Comparison of ENCODE assay signal across 17 mouse cellular contexts in the genomic region with DNA sequence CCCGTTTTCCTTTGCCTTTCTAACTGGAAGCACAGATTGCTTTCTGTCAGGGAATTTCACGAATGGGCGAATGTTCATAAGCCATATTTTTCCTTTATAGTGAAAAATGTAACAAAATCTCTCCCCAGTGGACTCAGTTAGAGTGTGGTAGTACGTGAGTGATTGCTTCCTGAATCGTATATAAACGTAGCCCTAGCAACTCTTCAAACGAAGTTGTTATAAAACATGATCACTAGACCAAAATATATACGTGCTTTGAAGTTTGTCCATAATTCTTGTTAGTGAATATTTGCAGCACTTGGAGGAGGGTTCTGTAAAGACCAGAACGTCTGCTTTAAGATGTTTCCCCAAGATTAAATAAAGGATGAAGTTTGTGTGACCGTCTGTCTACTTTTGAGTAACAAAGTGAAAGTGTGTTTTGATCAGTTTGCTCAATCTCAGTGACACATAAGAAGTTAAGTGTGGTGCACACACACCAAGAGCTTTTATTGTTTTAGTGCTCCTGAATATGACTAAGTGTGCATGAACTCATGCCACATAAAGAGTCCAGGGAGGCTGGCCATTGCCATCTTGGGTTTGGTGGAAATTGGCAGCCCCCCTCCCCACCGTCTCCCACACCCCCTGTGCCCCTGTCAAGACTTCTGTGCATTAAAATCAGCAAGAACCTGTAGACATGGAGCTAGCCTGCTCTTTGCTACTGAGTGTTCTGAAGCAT. TPM values are rescaled to one million over a fixed set of nuclear protein-coding genes. Genes with fewer than 3 reads are reported as not detected.
DNase-seq lines count a peak whose midpoint lies in the region; ATAC-seq lines count a peak whose summit lies in the region.
"Had no signal": no experiment of that assay in that cellular context is flagged by ENCODE, and none has a peak within 500 bp of the region (broad histone marks: within the 10 kb centered on the region; RNA-seq: fewer than 3 reads in every experiment).

No protein-coding gene starts in this region.

- H3K4me1 ChIP-seq in kidney, embryonic 16.5 days (ENCODE audit: insufficient read depth, low read length) = peaks cover 18% of the 10 kb centered on the region; the same call in 1 of the 2 replicates
- peaks cover 65% of the 10 kb centered on the region for H3K4me1 ChIP-seq in liver, embryonic 15.5 days (replicated peaks)

- H3K9me3 ChIP-seq in kidney, embryonic 16.5 days (ENCODE audit: low read length) = peaks cover 7% of the 10 kb centered on the region
- no peaks in the 10 kb centered on the region for H3K9me3 ChIP-seq in liver, embryonic 15.5 days (replicated peaks)
- H3K9me3 ChIP-seq: G1E had no signal

- H3K4me3 ChIP-seq in kidney, embryonic 16.5 days (ENCODE audit: low read length) = no peak overlapping the region
- H3K4me3 ChIP-seq in liver, embryonic 15.5 days (replicated peaks) = no peak overlapping the region
- H3K4me3 ChIP-seq: hindbrain, embryonic 12.5 days; midbrain, embryonic 10.5 days had no signal

- ATAC-seq in kidney, embryonic 16.5 days (ENCODE audit: low FRiP score, low TSS enrichment) = no peak
- peak; percentile 30 for ATAC-seq in inflammation-experienced regulatory T-cells, adult 6 months
- ATAC-seq in liver, embryonic 15.5 days (ENCODE audit: insufficient read depth) = no peak
- ATAC-seq: forebrain, embryonic 16.5 days had no signal

- no peaks in the 10 kb centered on the region for H3K27me3 ChIP-seq in kidney, embryonic 16.5 days (ENCODE audit: insufficient read depth, low read length)
- no peaks in the 10 kb centered on the region for H3K27me3 ChIP-seq in liver, embryonic 15.5 days
- H3K27me3 ChIP-seq: hindbrain, embryonic 12.5 days had no signal

- DNase-seq in kidney, adult 18-20 months = no peak
- DNase-seq in A20 (ENCODE audit: low read depth, low spot score) = peak; percentile 68
- DNase-seq in yolk sac, embryonic 10.5 days (ENCODE audit: low spot score) = no peak
- no peak for DNase-seq in T-cell, adult 2 months (ENCODE audit: low spot score)
- DNase-seq: adrenal gland, postnatal 10 days; cerebellum, adult 8-10 months; kidney, adult 8-10 months; lung, postnatal 14 days; right cerebral cortex, adult 18-20 months; thymus, postnatal 14 days had no signal

- peak overlapping the region; percentile 5; the same call in 1 of the 2 replicates for H3K4me2 ChIP-seq in kidney, embryonic 16.5 days (replicated peaks; ENCODE audit: low read depth, low read length)
- H3K4me2 ChIP-seq in liver, embryonic 15.5 days = peak overlapping the region; percentile 27; the same call in 1 of the 2 replicates
- H3K4me2 ChIP-seq: hindbrain, embryonic 12.5 days had no signal

- no peak overlapping the region for H3K9ac ChIP-seq in kidney, embryonic 16.5 days (replicated peaks; ENCODE audit: low read length)
- no peak overlapping the region for H3K9ac ChIP-seq in liver, embryonic 15.5 days
- H3K9ac ChIP-seq: hindbrain, embryonic 12.5 days had no signal

- H3K27ac ChIP-seq in kidney, embryonic 16.5 days (ENCODE audit: low read length) = no peak overlapping the region
- H3K27ac ChIP-seq in liver, embryonic 15.5 days (replicated peaks) = peak overlapping the region; percentile 59
- H3K27ac ChIP-seq: hindbrain, embryonic 12.5 days; midbrain, embryonic 10.5 days had no signal

- H3K36me3 ChIP-seq in kidney, embryonic 16.5 days (ENCODE audit: insufficient read depth, low read length) = no peaks in the 10 kb centered on the region
- no peaks in the 10 kb centered on the region for H3K36me3 ChIP-seq in liver, embryonic 15.5 days (replicated peaks)
- H3K36me3 ChIP-seq: G1E; midbrain, embryonic 10.5 days had no signal

- 40% methylated on average over 11 of the region's 11 CpGs for WGBS in kidney, embryonic 16.5 days
- 57% methylated on average over 11 of the region's 11 CpGs for WGBS in liver, embryonic 15.5 days (ENCODE audit: insufficient replicate concordance)

RNA-seq across cellular contexts. Expression of a gene that starts 16.3 kb away (rescaled TPM):
- 33.1 and 38.4 TPM in 2 replicates for polyA plus RNA-seq in kidney, embryonic 16.5 days (2015; fragmentation: Nextera tagmentation; extraction: Ambion mirVana)
- polyA plus RNA-seq in inflammation-experienced regulatory T-cells, adult 6 months (2017; shearing (Covaris generic)) = 10 to 100 TPM in 2 of 3 experiments, 1 to 10 TPM in 1; 9.5 to 17.8 (median 16.8) TPM
- polyA plus RNA-seq in liver, embryonic 15.5 days (2015; fragmentation: Nextera tagmentation; extraction: Ambion mirVana) = 36.0 and 41.3 TPM in 2 replicates
